In genomic region chr4:118291231-118291630, GRCm38 (mm10) we compare ENCODE assay signal across 8 mouse cellular contexts. TPM values are rescaled to one million over a fixed set of nuclear protein-coding genes. Genes with fewer than 3 reads are reported as not detected.
DNase-seq lines count a peak whose midpoint lies in the region; ATAC-seq lines count a peak whose summit lies in the region.

Gene Ptprf, minus strand, starts transcription at chr4:118291405.

- H3K36me3 ChIP-seq in intestine, embryonic 15.5 days = no peaks in the 10 kb centered on the region; the same call in 1 of the 2 replicates
- peaks cover 30% of the 10 kb centered on the region for H3K36me3 ChIP-seq in midbrain, embryonic 10.5 days
- H3K36me3 ChIP-seq in stomach, embryonic 15.5 days = no peaks in the 10 kb centered on the region

- H3K4me2 ChIP-seq in intestine, embryonic 15.5 days (replicated peaks) = peak within 1 kb of the TSS; percentile 84
- peak within 1 kb of the TSS; percentile 73 for H3K4me2 ChIP-seq in stomach, embryonic 15.5 days

- peak within 1 kb of the TSS; percentile 85 for H3K4me3 ChIP-seq in intestine, embryonic 15.5 days (replicated peaks)
- peak within 1 kb of the TSS; percentile 95 for H3K4me3 ChIP-seq in midbrain, embryonic 10.5 days
- H3K4me3 ChIP-seq in stomach, embryonic 15.5 days (replicated peaks) = peak within 1 kb of the TSS; percentile 82

- H3K27me3 ChIP-seq in intestine, embryonic 15.5 days (replicated peaks) = no peaks in the 10 kb centered on the region
- H3K27me3 ChIP-seq in midbrain, embryonic 10.5 days (ENCODE audit: low read depth, poor library complexity, severe bottlenecking) = peaks cover 21% of the 10 kb centered on the region
- H3K27me3 ChIP-seq in stomach, embryonic 15.5 days (replicated peaks) = no peaks in the 10 kb centered on the region

- no peaks in the 10 kb centered on the region for H3K9me3 ChIP-seq in intestine, embryonic 15.5 days
- H3K9me3 ChIP-seq in midbrain, embryonic 10.5 days (replicated peaks) = no peaks in the 10 kb centered on the region
- H3K9me3 ChIP-seq in stomach, embryonic 15.5 days = no peaks in the 10 kb centered on the region

- ATAC-seq in intestine, embryonic 15.5 days = peak; percentile 70
- ATAC-seq in stomach, embryonic 15.5 days (ENCODE audit: insufficient read depth, low FRiP score, low read depth) = peak; percentile 32; the same call in 1 of the 2 replicates

- WGBS in intestine, embryonic 15.5 days = 2% methylated on average over 30 of the region's 50 CpGs
- 2% methylated on average over 50 of the region's 50 CpGs for WGBS in midbrain, embryonic 10.5 days
- WGBS in stomach, embryonic 15.5 days = 2% methylated on average over 34 of the region's 50 CpGs

- peak; percentile 63 to 70 for DNase-seq in adrenal gland, adult 18-20 months (ENCODE audit: low spot score in 2 of 2)
- DNase-seq in cerebellum, postnatal 36 days = peak; percentile 67 to 76
- peak; percentile 77 for DNase-seq in gastrocnemius, postnatal 14 days
- DNase-seq in left cerebral cortex, postnatal 25 days (ENCODE audit: low spot score in 2 of 2) = peak; percentile 79 to 80
- peak; percentile 84 for DNase-seq in midbrain, embryonic 10.5 days (ENCODE audit: low spot score)
- no peak for DNase-seq in spleen, postnatal 14 days (ENCODE audit: low spot score in 2 of 2)

- peak within 1 kb of the TSS; percentile 91 for H3K27ac ChIP-seq in intestine, embryonic 15.5 days
- H3K27ac ChIP-seq in midbrain, embryonic 10.5 days (replicated peaks) = peak within 1 kb of the TSS; percentile 99
- H3K27ac ChIP-seq in stomach, embryonic 15.5 days = peak within 1 kb of the TSS; percentile 93

- intact Hi-C loops in gastrocnemius, postnatal 14 days (cut with DNase I; ENCODE audit: low total_unique reads) = loop anchor here (2.0 kb wide), 1 partner anchor 74 kb away; no protein-coding TSS in a partner anchor
- intact Hi-C loops in left cerebral cortex, postnatal 25 days (cut with DNase I) = loop anchor here (2.0 to 5.0 kb wide), 3 partner anchors 30 to 364 kb away; partner anchors contain the start of gene Artn

- peaks cover 48% of the 10 kb centered on the region for H3K4me1 ChIP-seq in intestine, embryonic 15.5 days (replicated peaks)
- H3K4me1 ChIP-seq in midbrain, embryonic 10.5 days = peaks cover 59% of the 10 kb centered on the region
- peaks cover 36% of the 10 kb centered on the region for H3K4me1 ChIP-seq in stomach, embryonic 15.5 days

- peak within 1 kb of the TSS; percentile 90 for H3K9ac ChIP-seq in intestine, embryonic 15.5 days
- H3K9ac ChIP-seq in stomach, embryonic 15.5 days = peak within 1 kb of the TSS; percentile 77

RNA-seq across cellular contexts. Expression of gene Ptprf, which starts in this region (rescaled TPM):
- total RNA-seq in adrenal gland, adult 18-20 months (2021) = 10 to 100 TPM; 42.5 to 43.1 TPM
- total RNA-seq in gastrocnemius, postnatal 14 days (2021) = 10 to 100 TPM in 1 of 2 experiments, 1 to 10 TPM in 1; 7.7 to 11.7 TPM
- 57.7 and 62.4 TPM in 2 replicates for polyA plus RNA-seq in intestine, embryonic 15.5 days (2015; fragmentation: Nextera tagmentation; extraction: Ambion mirVana)
- total RNA-seq in left cerebral cortex, postnatal 25 days (2021) = 100 to 1,000 TPM; 134 to 135 TPM
- polyA plus RNA-seq in midbrain, embryonic 10.5 days (2016; fragmentation: Nextera tagmentation; extraction: Ambion mirVana) = 94.4 and 103 TPM in 2 replicates
- polyA plus RNA-seq in stomach, embryonic 15.5 days (2015; fragmentation: Nextera tagmentation; extraction: Ambion mirVana) = 79.2 and 85.6 TPM in 2 replicates

Comparison
In these comparisons a context has a peak if more than half of its experiments do, and no peak if none do; other contexts are left out.
1. DNase-seq: peak in adrenal gland, adult 18-20 months (2 of 2), cerebellum, postnatal 36 days (2 of 2), gastrocnemius, postnatal 14 days (single experiment), left cerebral cortex, postnatal 25 days (2 of 2) and midbrain, embryonic 10.5 days (single experiment); none in spleen, postnatal 14 days (0 of 2).
2. Peak in every context shown above with its lines, with median percentiles within 50 percentile points of each other: H3K27ac ChIP-seq and H3K4me3 ChIP-seq.